Mouse (Mus musculus) cortical plate, adult 2 months (tissue): Measurements from ENCODE around the gene Ube2j2.

ENCODE experiments used
- CTCF ChIP-seq: fragments of 200-500 bp; IDR thresholded peaks from 2 replicates; pipeline ENCODE4 v1.5.1; 2011; ENCODE audit warnings: mild to moderate bottlenecking, control low read depth, low read length; ENCODE audit not compliant: insufficient read depth; ENCODE audit errors: extremely low read depth
- POLR2A ChIP-seq: fragments of 200-500 bp; IDR thresholded peaks from 2 replicates; pipeline ENCODE4 v1.6.1; 2011; ENCODE audit warnings: mild to moderate bottlenecking, low read length, control low read depth; ENCODE audit not compliant: insufficient read depth; ENCODE audit errors: extremely low read depth

GRCm38 (mm10) chr4:155963106-155963505 is 19.5 kb downstream of the Ube2j2 start:
- TF ChIP-seq CTCF (no peak), POLR2A (no peak)
